Mouse (Mus musculus) intestine, embryonic 14.5 days (tissue): ENCODE results near the gene Elfn1. TPM values are rescaled to one million over a fixed set of nuclear protein-coding genes. Genes with fewer than 3 reads are reported as not detected.
A peak's percentile ranks its signal among the peaks of the same experiment; 100 is the strongest.
"Not testable (repeated sequence)": the region's sequence is repeated elsewhere in the genome, so short reads cannot be mapped to it uniquely, and the experiment has no call there.

Experiments
- ATAC-seq: fragments of 200-750 bp; cut with Nextera tagmentation; replicated peaks from 2 replicates; pipeline ENCODE4 v1.8.0; 2017; ENCODE audit warnings: low read depth, moderate number of reproducible peaks, moderate TSS enrichment, moderate library complexity; ENCODE audit not compliant: low FRiP score, low TSS enrichment
- DNase-seq: peaks from one replicate; pipeline ENCODE4 v3.0.0-alpha.2; 2018; ENCODE audit warnings: low spot score
- H3K27ac ChIP-seq: fragments of 300-500 bp; sonication (generic); 2 replicates; pipeline ENCODE4 v1.5.1; 2014; ENCODE audit warnings: low read depth, mild to moderate bottlenecking, control low read depth
- H3K27me3 ChIP-seq: fragments of 300-500 bp; sonication (generic); replicated peaks from 2 replicates; pipeline ENCODE4 v1.6.1; 2014; ENCODE audit warnings: low read length, control low read depth; ENCODE audit not compliant: control insufficient read depth, insufficient read depth
- H3K36me3 ChIP-seq: fragments of 300-500 bp; sonication (generic); 2 replicates; pipeline ENCODE4 v1.6.1; 2014; ENCODE audit warnings: low read length, control low read depth; ENCODE audit not compliant: control insufficient read depth, insufficient read depth
- H3K4me1 ChIP-seq: fragments of 300-500 bp; sonication (generic); replicated peaks from 2 replicates; pipeline ENCODE4 v1.6.1; 2014; ENCODE audit warnings: low read length, control low read depth, mixed read lengths; ENCODE audit not compliant: control insufficient read depth, insufficient read depth
- H3K4me2 ChIP-seq: fragments of 300-500 bp; sonication (generic); 2 replicates; pipeline ENCODE4 v1.6.1; 2014; ENCODE audit warnings: low read length
- H3K4me3 ChIP-seq: fragments of 300-500 bp; sonication (generic); 2 replicates; pipeline ENCODE4 v1.5.1; 2014; ENCODE audit warnings: low read depth, low read length, control low read depth, mixed read lengths
- H3K9ac ChIP-seq: fragments of 300-500 bp; sonication (generic); 2 replicates; pipeline ENCODE4 v1.6.1; 2014; ENCODE audit warnings: mild to moderate bottlenecking, low read length
- H3K9me3 ChIP-seq: fragments of 300-500 bp; sonication (generic); 2 replicates; pipeline ENCODE4 v1.6.1; 2016; ENCODE audit warnings: low read length, control low read depth; ENCODE audit not compliant: control insufficient read depth
- WGBS: fragments of 180-500 bp; shearing (Covaris S2); extraction: QIAGEN DNeasy Blood & Tissue Kit; methylation state at CpG from one replicate; pipeline ENCODE4 v1.1.7; 2014; 5-methylcytosine and 5-hydroxymethylcytosine counted together
- polyA plus RNA-seq: library from polyadenylated mRNA; unstranded; fragments of >200 nt; fragmentation: Nextera tagmentation; extraction: Ambion mirVana; gene quantifications from 2 replicates; pipeline ENCODE4 v1.2.1, GENCODE M21; 2014

Gene Elfn1
- polyA plus RNA-seq, 1 experiment from 2014 or later, result 0.26 TPM

DNA sequence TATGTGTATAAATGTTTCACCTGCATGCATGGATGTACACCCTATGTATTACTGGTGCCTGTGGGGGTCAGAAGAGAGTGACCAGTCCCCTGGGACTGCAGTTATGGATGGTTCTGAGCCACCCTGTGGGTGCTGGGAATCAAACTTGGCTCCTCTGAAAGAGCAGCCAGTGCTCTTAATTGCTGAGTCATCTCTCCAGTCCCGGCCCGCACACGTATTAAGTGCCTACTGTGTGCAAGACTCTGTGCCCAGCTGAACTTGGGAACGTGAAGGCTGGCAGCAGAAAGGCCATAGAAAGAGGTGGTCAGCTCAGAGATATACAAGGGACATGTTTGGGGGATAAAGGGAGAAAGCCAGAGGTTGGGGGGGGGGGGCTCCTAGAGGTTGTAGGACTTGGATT, 68.8 kb downstream of the Elfn1 start:
- H3K9me3 ChIP-seq, result no peaks in the 10 kb centered on the region
- H3K4me3 ChIP-seq, result no peak overlapping the region
- 77% methylated on average over 4 of the region's 4 CpGs for WGBS
- H3K4me1 ChIP-seq, result no peaks in the 10 kb centered on the region
- H3K27me3 ChIP-seq, result peaks cover 6% of the 10 kb centered on the region; the same call in 1 of the 2 replicates
- no peak for ATAC-seq
- no peak overlapping the region for H3K9ac ChIP-seq
- no peak overlapping the region for H3K27ac ChIP-seq
- no peaks in the 10 kb centered on the region for H3K36me3 ChIP-seq
- no peak for DNase-seq
- no peak overlapping the region for H3K4me2 ChIP-seq

DNA sequence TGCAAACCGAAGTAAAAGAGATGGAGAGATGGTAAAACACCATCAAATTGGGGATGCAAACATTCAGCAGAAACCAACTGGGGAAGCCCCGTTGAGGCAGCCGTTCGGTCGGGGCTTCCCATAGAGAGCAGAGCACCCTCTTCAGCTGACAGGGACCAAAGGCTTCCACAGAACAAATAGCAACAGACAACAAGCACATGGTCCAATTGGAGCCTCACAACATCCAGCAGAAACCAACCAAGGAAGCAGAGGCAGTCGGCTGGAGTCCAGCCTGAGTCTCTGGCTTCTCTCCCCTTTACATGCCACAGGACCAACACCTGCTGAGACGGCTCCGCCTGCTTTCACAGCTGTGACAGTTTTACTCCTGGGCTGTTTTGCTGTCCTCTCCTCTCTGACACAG, 69.7 kb downstream of the Elfn1 start:
- Histone ChIP-seq H3K27ac (no peak overlapping the region), H3K4me3 (no peak overlapping the region), H3K36me3 (no peaks in the 10 kb centered on the region), H3K4me2 (no peak overlapping the region), H3K9me3 (no peaks in the 10 kb centered on the region), H3K27me3 (peaks cover 3% of the 10 kb centered on the region; the same call in 1 of the 2 replicates), H3K4me1 (no peaks in the 10 kb centered on the region), H3K9ac (no peak overlapping the region)
- ATAC-seq (no peak), DNase-seq (no peak)
- WGBS, result 23% methylated on average over 8 of the region's 8 CpGs

DNA sequence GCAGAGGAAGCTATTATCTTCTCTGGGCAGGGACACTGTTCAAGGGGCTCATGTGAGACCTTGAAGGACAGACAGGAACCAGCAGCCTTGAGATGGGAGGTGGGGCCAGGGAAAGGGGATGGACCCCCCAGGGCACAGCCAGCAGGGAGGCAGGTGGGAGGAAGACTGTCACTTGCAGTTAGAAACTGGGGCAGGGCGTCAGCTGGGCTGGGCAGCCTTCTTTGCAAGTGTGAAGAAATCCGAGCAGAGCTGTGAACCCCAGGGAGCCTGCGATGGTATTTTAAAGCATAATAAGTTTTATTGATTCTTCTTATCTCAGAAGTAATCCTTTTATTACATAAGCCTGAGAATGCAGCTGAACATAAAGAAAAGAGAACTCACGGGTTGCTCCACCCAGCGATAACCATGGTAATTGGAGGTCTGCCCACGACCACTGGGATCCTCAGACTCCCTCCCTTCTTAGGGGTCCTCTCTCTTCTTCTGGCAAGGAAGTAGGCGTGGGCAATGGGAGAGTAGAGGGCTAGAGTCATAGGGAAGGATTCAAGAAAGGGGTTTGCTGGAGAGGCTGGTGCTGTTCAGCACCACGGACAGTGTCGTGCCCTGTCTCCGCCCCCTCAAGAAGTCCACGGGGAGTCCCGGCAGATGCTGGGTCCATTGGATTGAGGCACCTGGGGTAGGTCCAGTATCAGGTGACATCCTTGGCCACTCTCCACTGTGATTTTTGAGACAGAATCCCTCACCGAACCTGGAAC, 71.0 kb downstream of the Elfn1 start:
- Histone ChIP-seq H3K27ac (no peak overlapping the region), H3K27me3 (no peaks in the 10 kb centered on the region), H3K4me3 (no peak overlapping the region), H3K9ac (no peak overlapping the region), H3K4me1 (no peaks in the 10 kb centered on the region), H3K9me3 (no peaks in the 10 kb centered on the region), H3K36me3 (no peaks in the 10 kb centered on the region), H3K4me2 (no peak overlapping the region)
- WGBS, result 7% methylated on average over 13 of the region's 13 CpGs
- ATAC-seq (peak; percentile 78), DNase-seq (peak; percentile 72)

DNA sequence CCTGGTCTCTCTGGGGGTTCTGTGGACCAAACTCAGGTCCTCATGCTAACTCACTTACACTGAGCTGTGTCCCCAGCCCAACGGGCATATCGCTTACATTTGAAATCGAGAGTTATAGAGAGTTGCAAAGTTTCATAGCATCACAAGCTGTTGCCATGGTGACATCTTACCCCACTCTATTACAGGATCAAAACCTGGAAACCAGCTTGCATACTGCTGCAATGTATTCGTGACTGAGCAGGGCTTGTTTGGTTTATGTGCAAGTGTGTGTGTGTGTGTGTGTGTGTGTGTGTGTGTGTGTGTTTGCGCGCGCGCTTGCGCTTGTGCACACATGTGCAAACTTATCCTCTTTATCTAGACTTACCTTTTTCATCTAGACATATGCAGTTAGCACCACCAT, 71.6 kb downstream of the Elfn1 start:
- H3K27ac ChIP-seq, result no peak overlapping the region
- no peak overlapping the region for H3K4me2 ChIP-seq
- H3K27me3 ChIP-seq, result no peaks in the 10 kb centered on the region
- no peak overlapping the region for H3K4me3 ChIP-seq
- H3K9me3 ChIP-seq, result no peaks in the 10 kb centered on the region
- no peaks in the 10 kb centered on the region for H3K4me1 ChIP-seq
- DNase-seq (no peak), ATAC-seq (no peak)
- WGBS, result 78% methylated on average over 9 of the region's 9 CpGs
- no peak overlapping the region for H3K9ac ChIP-seq
- no peaks in the 10 kb centered on the region for H3K36me3 ChIP-seq

DNA sequence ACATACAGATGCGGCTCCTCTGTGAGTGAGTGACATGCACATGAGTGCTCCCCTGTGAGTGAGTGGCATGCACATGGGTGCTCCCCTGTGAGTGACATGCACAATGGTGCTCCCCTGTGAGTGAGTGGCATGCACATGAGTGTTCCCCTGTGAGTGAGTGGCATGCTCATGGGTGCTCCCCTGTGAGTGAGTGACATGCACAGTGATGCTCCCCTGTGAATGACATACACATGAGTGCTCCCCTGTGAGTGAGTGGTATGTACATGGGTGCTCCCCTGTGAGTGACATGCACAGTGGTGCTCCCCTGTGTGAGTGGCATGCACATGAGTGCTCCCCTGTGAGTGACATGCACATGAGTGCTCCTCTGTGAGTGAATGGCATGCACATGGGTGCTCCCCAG, 74.2 kb downstream of the Elfn1 start:
- no peaks in the 10 kb centered on the region for H3K4me1 ChIP-seq
- no peaks in the 10 kb centered on the region for H3K36me3 ChIP-seq
- H3K4me2 ChIP-seq, result no peak overlapping the region
- H3K9me3 ChIP-seq, result no peaks in the 10 kb centered on the region
- ATAC-seq, result no peak
- 91% methylated on average over 1 of the region's 1 CpGs for WGBS
- no peak overlapping the region for H3K9ac ChIP-seq
- H3K27ac ChIP-seq, result no peak overlapping the region
- H3K27me3 ChIP-seq, result no peaks in the 10 kb centered on the region
- DNase-seq, result no peak
- H3K4me3 ChIP-seq, result no peak overlapping the region

DNA sequence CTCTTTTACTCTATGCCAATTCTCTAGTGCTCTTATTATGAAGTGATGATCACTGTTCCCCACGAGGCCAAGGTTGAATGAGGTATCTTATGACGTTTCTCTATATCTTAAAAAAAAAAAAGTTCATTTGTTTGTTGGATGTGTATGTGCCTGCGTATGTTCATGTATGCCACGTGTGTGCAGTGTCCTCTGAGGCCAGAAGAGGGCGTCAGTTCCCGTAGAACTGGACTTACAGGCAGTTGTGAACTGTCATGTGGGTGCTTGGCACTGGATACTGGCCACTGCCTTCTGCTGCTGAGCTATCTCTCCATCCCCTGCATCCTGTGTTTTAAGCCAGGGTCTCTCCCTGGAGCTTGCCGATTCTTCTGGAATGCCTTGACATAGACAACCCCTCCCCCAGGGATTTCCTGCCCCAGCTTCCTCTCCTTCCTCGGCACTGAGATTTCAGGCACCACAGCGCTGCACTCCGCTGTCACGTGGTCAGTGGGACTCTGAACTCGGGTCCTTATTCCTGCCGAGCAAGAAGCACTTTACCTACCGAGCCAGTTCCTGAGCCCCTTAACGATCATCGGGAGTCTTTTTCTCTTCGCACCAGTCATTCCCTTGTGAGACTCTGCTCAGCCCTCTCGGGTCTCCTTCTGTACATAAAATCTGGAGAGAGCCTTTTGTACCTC, 77.5 kb downstream of the Elfn1 start:
- Histone ChIP-seq H3K36me3 (no peaks in the 10 kb centered on the region), H3K27ac (no peak overlapping the region), H3K4me3 (no peak overlapping the region), H3K9ac (no peak overlapping the region), H3K4me2 (no peak overlapping the region), H3K27me3 (no peaks in the 10 kb centered on the region), H3K9me3 (no peaks in the 10 kb centered on the region; the same call in 1 of the 2 replicates), H3K4me1 (no peaks in the 10 kb centered on the region)
- no peak for DNase-seq
- 38% methylated on average over 18 of the region's 18 CpGs for WGBS
- no peak for ATAC-seq

DNA sequence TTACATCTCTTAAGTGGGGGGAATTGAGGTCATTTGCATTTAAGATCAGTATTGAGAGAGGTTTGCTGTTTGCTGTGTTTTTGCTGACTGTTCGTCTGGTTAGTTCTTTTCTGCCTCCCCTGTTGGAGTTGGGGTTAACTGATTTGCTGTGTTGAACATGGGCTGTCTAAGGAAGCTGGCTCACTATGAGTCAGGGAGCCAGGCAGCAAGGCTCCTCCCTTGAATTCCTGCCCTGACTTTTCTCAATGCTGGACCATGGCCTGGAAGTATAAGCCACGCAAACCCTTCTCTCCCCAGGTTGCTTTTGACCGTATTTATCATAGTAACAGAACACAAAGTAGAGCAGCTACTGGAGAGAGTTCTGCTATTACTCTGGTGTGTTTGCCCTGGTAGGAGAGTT, 83.8 kb downstream of the Elfn1 start:
- H3K9me3 ChIP-seq, result no peaks in the 10 kb centered on the region; the same call in 1 of the 2 replicates
- H3K4me3 ChIP-seq, result no peak overlapping the region
- no peaks in the 10 kb centered on the region for H3K4me1 ChIP-seq
- 90% methylated on average over 3 of the region's 3 CpGs for WGBS
- no peak overlapping the region for H3K4me2 ChIP-seq
- no peaks in the 10 kb centered on the region for H3K36me3 ChIP-seq
- ATAC-seq, result no peak
- no peak overlapping the region for H3K9ac ChIP-seq
- no peak overlapping the region for H3K27ac ChIP-seq
- no peak for DNase-seq
- no peaks in the 10 kb centered on the region for H3K27me3 ChIP-seq

DNA sequence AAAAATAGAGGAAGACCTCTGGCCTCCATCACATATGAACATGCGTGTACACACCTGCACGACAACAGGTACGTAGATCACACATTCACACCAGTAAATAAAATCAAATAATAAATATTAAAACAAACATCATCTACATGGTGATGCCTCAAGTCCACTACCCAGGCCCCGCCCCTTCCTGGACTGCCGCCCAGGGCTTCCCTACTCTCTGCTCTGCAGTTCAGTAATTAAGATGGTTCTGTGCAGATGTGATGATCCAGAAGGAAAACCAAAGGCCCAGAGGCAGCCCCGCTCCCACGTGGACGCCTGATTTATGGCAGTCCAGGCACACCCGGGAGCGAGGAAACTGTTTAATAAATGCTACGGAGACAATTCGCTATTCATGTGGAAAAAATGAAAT, 90.6 kb downstream of the Elfn1 start:
- H3K27me3 ChIP-seq, H3K4me3 ChIP-seq, H3K9me3 ChIP-seq, H3K9ac ChIP-seq, H3K4me1 ChIP-seq, H3K36me3 ChIP-seq, H3K27ac ChIP-seq, DNase-seq, H3K4me2 ChIP-seq: not testable (repeated sequence)
- ATAC-seq, result peak; percentile 48; the same call in 1 of the 2 replicates
- WGBS, result 49% methylated on average over 11 of the region's 12 CpGs

DNA sequence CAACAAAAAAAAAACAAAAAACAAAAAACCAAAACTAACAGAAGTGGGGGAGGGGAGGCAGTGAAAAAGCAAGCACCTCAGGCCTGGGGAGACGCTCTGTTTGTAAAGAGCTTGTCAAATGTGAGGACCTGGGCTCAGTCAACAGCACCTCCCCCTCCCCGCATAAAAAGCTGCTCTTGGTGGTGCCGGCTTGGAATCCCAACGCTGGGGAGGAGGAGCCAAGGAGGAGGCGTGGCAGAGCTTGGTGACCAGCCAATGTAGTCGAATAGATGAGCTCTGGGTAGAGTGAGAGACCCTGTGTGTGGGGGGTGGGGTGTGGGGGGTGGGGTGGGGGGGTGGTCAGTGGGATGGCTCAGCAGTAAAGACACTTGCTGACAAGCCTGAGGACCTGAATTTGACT, 91.2 kb downstream of the Elfn1 start:
- no peak for DNase-seq
- WGBS, result 20% methylated on average over 6 of the region's 6 CpGs
- no peak overlapping the region for H3K4me3 ChIP-seq

More for the DNA sequence above, 91.2 kb downstream of the Elfn1 start:
- no peaks in the 10 kb centered on the region for H3K36me3 ChIP-seq
- no peaks in the 10 kb centered on the region for H3K9me3 ChIP-seq
- no peaks in the 10 kb centered on the region; the same call in 1 of the 2 replicates for H3K4me1 ChIP-seq
- no peak overlapping the region for H3K9ac ChIP-seq
- no peak overlapping the region for H3K4me2 ChIP-seq
- no peaks in the 10 kb centered on the region for H3K27me3 ChIP-seq
- ATAC-seq, result 0 out of 2 replicates have a peak, but pooled peaks have one; percentile 7
- no peak overlapping the region for H3K27ac ChIP-seq
